Mouse (Mus musculus) kidney, postnatal 10 days (tissue): ENCODE results near the gene Rasgef1b.

Experiments
- DNase-seq: peaks from one replicate; pipeline ENCODE4 v3.0.0; 2021; ENCODE audit warnings: mixed read lengths

Rasgef1b gene

GRCm38 (mm10) chr5:99390776-99391175 is 338.1 kb downstream of the Rasgef1b start:
- DNase-seq: peak; percentile 44

DNA sequence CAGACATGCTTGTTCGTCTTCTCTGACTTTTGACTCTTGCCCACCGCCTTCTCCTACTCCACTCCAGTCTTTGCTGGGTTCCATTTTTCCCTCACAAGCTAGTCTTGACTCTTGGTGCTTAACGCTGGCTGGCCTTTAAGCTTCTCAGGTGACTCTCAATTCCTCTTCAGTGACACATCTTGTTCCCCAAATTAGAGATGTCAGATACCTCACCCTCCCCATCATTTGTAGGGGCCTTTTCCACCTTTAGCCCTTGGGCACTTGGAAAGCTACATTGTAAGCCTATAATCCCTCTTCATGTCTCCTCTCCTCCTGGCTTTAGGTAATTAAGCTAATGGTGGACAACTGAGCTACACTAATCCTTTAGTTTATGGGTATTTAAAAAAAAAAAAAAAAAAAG is 338.6 kb downstream of the Rasgef1b start:
- no peak for DNase-seq

GRCm38 (mm10) chr5:99388585-99389250 is 340.1 kb downstream of the Rasgef1b start:
- no peak for DNase-seq

- DNase-seq: peak; percentile 30
Observed at GRCm38 (mm10) chr5:99388131-99388530, 340.7 kb downstream of the Rasgef1b start.

DNA sequence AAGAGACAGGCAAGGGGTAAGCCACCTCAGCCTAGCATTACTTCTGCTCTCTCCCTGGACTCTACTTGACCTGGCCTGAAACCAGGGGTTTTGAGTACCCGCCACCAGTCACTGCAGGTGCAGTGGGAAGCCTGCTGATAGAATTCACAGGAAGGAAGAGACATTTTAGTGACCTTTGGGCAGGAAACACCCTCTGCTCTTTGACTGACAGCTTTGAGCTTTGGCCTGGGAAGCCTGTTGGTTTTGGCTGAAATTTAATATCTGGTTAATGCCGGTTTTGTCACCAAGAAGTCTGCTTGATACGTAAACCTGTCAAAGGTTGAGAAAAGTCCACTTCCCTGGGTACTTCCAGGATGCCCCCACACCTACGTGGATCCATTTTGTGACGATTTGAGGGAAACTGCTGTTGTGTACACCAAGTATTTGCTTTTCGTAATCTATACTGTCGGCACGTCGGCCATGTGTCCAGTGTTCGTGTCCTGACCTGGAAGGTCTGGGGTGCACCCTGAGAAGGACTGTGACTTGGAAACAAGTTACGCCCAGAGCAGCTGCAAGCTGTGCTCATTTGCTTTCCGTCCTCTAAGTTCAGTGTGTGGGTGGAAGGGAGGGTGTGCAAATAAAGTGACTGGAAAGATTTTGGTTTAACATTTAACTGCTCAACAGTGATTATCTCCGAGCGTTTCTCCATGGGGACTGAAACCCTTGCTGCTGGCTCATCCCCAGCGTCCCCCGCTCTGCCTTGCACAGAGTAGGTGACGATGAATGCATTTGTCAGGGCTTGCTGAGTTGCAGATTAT is 341.5 kb downstream of the Rasgef1b start:
- peak; percentile 48 for DNase-seq

GRCm38 (mm10) chr5:99386246-99386845 is 342.5 kb downstream of the Rasgef1b start:
- peak; percentile 33 for DNase-seq

- DNase-seq: no peak
Observed at GRCm38 (mm10) chr5:99385737-99386136, 343.1 kb downstream of the Rasgef1b start.

- DNase-seq: no peak
Observed at GRCm38 (mm10) chr5:99385090-99385489, 343.8 kb downstream of the Rasgef1b start.

- no peak for DNase-seq
Observed at GRCm38 (mm10) chr5:99383783-99384281, 345.0 kb downstream of the Rasgef1b start.

DNA sequence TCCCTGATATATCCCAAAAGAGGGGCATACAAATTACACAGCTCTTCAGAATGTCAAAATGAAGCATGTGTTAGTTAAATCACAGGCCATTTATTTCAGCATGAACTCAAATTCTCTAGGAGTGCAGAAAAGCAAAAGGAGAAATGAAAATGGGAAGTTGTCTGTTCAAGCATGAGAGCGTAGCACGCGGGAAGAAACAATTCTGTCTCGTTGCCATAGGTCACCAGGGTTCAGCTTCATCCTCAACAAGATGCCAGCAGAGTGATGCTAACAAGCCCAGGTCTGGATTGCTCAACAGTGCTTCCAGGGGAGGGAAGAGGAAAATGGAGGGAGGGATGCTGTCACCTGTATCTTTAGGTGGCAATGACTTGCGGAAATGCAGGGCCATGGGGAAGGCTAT is 346.1 kb downstream of the Rasgef1b start:
- DNase-seq: no peak

DNA sequence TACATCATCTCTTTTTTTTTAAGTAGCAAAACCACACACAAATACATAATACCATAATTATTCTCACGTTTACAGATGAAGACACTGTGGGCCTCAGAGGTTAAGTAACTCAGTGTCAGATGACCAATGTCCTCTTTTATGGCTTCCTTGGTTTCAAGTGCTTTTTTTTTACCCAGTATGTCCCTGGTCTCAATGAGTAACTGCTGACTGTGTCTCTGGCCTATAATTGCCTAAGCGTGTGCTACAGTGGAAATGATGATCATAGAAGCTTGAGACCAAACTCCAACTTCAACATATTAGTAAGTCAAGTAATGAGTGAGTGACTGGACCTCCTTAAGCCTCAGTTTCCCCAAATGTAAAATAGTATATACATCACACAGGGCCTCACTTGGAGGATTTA is 347.2 kb downstream of the Rasgef1b start:
- DNase-seq: no peak

GRCm38 (mm10) chr5:99380882-99381281 is 348.0 kb downstream of the Rasgef1b start:
- DNase-seq: no peak

DNA sequence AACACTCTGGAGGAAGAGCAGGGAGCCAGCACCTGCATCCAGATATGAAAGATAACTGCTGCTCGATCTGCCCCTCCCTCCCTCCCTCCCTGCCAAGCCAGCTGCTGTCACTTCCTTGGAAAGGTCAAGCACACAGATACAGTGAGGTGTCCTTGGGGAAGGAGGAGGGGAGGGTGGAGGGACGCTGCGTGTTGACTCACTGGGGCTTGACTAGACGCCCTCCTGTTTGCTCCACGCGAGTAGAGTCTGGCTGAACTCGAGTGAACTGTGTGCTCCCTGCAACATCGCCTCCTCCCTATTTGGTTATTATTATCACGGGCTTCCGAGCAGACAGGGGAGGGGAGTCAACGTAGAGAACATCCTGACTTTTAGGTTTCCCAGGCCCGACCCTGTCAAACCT is 348.7 kb downstream of the Rasgef1b start:
- peak; percentile 27 for DNase-seq

GRCm38 (mm10) chr5:99378437-99379226 is 350.2 kb downstream of the Rasgef1b start:
- DNase-seq: no peak

DNA sequence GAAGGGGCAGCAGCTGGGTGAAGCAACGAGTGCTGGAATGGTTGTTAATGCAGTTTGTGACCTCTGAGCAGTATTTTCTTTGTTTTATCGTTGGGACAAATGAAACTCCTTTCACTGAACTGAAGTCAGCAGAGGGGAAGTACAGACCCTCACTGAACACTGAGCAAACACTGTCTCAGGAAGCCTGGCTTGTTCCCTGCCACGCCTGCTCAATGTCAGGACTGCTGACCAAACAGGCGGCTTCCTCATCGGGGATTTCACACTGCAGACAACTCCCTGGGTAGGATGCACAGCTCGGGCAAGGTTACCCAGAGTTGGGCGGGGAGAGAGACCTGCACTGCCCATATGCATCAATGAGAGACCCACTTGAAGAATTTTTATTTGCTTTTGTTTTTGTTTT is 353.1 kb downstream of the Rasgef1b start:
- DNase-seq: no peak

- no peak for DNase-seq
Observed at GRCm38 (mm10) chr5:99374460-99374859, 354.4 kb downstream of the Rasgef1b start.

DNA sequence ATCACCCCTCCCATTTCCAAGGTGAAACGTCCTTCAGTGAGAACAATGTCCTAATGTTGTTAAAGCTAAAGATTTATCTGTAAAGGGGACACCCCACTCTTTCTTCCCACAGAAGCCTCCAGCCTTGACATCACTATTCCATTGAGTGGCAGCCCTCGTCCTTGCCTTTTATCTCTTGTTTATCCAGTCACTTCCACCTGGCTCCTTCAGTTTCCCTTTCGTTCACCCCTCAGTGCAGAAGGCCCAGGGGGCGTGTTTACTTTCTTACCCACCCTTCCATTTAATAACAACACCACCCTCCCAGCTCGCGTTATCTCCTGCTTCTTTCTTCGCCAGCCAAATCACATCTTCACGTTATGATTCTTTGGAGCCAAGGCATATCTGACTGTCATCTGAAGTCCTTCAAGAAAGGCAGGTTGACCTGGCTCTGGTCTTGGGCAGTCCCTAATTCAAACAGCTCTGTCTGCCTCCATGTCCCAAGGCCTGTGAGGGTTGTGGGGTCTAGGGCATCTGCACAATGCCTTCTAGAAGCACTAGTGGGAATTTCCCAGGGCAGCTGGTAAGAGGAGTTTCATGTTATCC is 355.2 kb downstream of the Rasgef1b start:
- no peak for DNase-seq

DNA sequence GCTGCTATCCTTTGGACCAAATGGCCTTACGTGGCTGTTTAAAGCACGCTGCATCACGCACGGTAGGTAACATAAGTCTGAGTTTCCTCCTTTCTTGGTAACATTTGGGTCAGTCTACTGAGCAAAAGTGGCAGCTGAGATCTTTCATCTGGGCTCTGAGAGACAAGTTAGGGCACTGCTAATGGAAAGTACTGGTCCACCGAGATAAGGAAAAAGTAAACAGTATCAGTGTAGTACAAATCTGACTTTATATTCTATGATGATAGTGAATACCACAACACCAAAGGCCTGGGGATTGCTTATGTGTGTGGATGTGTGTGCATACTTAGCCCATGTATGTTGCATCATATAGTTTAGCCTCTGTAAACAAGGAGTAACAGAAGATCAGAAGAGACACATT is 358.2 kb downstream of the Rasgef1b start:
- no peak for DNase-seq

DNA sequence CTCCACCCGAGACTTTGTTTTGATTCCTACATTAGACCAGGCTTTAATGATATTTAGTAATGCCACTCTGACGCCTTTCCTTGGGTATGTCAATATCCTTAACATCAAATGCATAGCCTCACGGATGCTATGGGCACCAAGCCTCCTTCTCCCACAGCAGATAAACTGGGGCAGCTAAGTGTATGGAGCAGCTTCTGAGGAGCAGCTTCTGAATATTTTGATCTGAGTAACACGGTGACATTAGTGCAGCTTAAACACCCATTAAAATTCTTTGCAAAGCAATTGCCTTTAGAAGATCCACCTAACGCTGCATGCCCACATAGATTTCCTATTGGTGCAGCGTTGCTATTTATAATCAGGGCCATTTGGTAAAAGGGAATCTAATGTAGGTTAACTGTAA is 359.6 kb downstream of the Rasgef1b start:
- DNase-seq: no peak

DNA sequence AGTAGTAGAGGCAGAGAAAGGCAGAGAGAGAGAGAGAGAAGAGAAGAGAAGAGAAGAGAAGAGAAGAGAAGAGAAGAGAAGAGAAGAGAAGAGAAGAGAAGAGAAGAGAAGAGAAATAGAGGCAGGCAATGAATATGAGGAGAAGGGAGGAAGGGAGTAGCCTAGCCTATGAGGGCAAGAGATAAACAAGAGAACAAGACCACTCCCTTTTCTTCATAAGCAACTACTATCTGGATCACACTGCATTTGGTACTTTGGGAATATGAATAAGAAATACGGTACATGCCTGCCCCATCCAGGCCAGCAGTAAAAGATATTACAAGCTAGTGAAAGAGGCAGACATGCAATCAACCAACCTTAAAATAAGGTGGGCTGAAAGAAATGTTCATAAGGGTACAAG is 360.2 kb downstream of the Rasgef1b start:
- no peak for DNase-seq

GRCm38 (mm10) chr5:99360531-99360930 is 368.3 kb downstream of the Rasgef1b start:
- DNase-seq: no peak

- no peak for DNase-seq
Observed at GRCm38 (mm10) chr5:99359251-99359650, 369.6 kb downstream of the Rasgef1b start.
